10 mouse cellular contexts compared by ENCODE assay signal in genomic region chr17:75074978-75075699, GRCm38 (mm10).
DNase-seq lines count a peak whose midpoint lies in the region; ATAC-seq lines count a peak whose summit lies in the region.
"Had no signal": no experiment of that assay in that cellular context is flagged by ENCODE, and none has a peak within 500 bp of the region (broad histone marks: within the 10 kb centered on the region; RNA-seq: fewer than 3 reads in every experiment).

No protein-coding gene starts in this region.

- H3K36me3 ChIP-seq in hindbrain, embryonic 10.5 days, result no peaks in the 10 kb centered on the region
- no peaks in the 10 kb centered on the region for H3K36me3 ChIP-seq in hindbrain, embryonic 14.5 days (replicated peaks; ENCODE audit: control insufficient read depth, insufficient read depth)
- H3K36me3 ChIP-seq in intestine, embryonic 15.5 days, result no peaks in the 10 kb centered on the region
- no peaks in the 10 kb centered on the region for H3K36me3 ChIP-seq in neural tube, embryonic 11.5 days (ENCODE audit: control insufficient read depth, insufficient read depth, low read length)
- no peaks in the 10 kb centered on the region for H3K36me3 ChIP-seq in forebrain, embryonic 16.5 days (ENCODE audit: control insufficient read depth, insufficient read depth)
- H3K36me3 ChIP-seq: hindbrain, embryonic 15.5 days; neural tube, embryonic 12.5 days had no signal

- no peak overlapping the region for H3K4me3 ChIP-seq in hindbrain, embryonic 10.5 days
- no peak overlapping the region for H3K4me3 ChIP-seq in hindbrain, embryonic 14.5 days (replicated peaks; ENCODE audit: low read length)
- H3K4me3 ChIP-seq in intestine, embryonic 15.5 days (replicated peaks), result no peak overlapping the region
- no peak overlapping the region for H3K4me3 ChIP-seq in neural tube, embryonic 11.5 days (ENCODE audit: low read depth, low read length)
- H3K4me3 ChIP-seq in forebrain, embryonic 16.5 days (replicated peaks; ENCODE audit: low read length), result no peak overlapping the region
- H3K4me3 ChIP-seq: hindbrain, embryonic 15.5 days; neural tube, embryonic 12.5 days had no signal

- H3K4me1 ChIP-seq in hindbrain, embryonic 10.5 days (replicated peaks), result peaks cover 9% of the 10 kb centered on the region
- H3K4me1 ChIP-seq in hindbrain, embryonic 14.5 days (replicated peaks; ENCODE audit: control insufficient read depth, insufficient read depth, low read length), result no peaks in the 10 kb centered on the region
- H3K4me1 ChIP-seq in intestine, embryonic 15.5 days (replicated peaks), result 0 out of 2 replicates have a peak, but pooled peaks cover 16% of the 10 kb centered on the region
- H3K4me1 ChIP-seq in neural tube, embryonic 11.5 days (ENCODE audit: control insufficient read depth, insufficient read depth, low read length), result no peaks in the 10 kb centered on the region
- H3K4me1 ChIP-seq in forebrain, embryonic 16.5 days (replicated peaks; ENCODE audit: control insufficient read depth, insufficient read depth, low read length), result no peaks in the 10 kb centered on the region
- H3K4me1 ChIP-seq: hindbrain, embryonic 15.5 days; neural tube, embryonic 12.5 days had no signal

- no peak for ATAC-seq in hindbrain, embryonic 14.5 days (ENCODE audit: low FRiP score)
- no peak for ATAC-seq in intestine, embryonic 15.5 days
- ATAC-seq in neural tube, embryonic 11.5 days (ENCODE audit: insufficient read depth, low FRiP score, low TSS enrichment), result no peak
- ATAC-seq in forebrain, embryonic 16.5 days, result no peak

- no peak overlapping the region for H3K27ac ChIP-seq in hindbrain, embryonic 10.5 days
- H3K27ac ChIP-seq in hindbrain, embryonic 14.5 days, result no peak overlapping the region
- peak overlapping the region; percentile 44; the same call in 1 of the 2 replicates for H3K27ac ChIP-seq in intestine, embryonic 15.5 days
- no peak overlapping the region for H3K27ac ChIP-seq in neural tube, embryonic 11.5 days (ENCODE audit: low read depth, low read length)
- no peak overlapping the region for H3K27ac ChIP-seq in forebrain, embryonic 16.5 days (ENCODE audit: low read length)
- H3K27ac ChIP-seq: hindbrain, embryonic 15.5 days; neural tube, embryonic 12.5 days had no signal

- H3K9ac ChIP-seq in hindbrain, embryonic 14.5 days, result no peak overlapping the region
- H3K9ac ChIP-seq in intestine, embryonic 15.5 days, result no peak overlapping the region
- H3K9ac ChIP-seq in neural tube, embryonic 11.5 days (ENCODE audit: low read length), result no peak overlapping the region
- no peak overlapping the region for H3K9ac ChIP-seq in forebrain, embryonic 16.5 days (replicated peaks; ENCODE audit: low read depth, low read length)
- H3K9ac ChIP-seq: hindbrain, embryonic 15.5 days; neural tube, embryonic 12.5 days had no signal

- H3K4me2 ChIP-seq in hindbrain, embryonic 14.5 days (replicated peaks), result no peak overlapping the region
- H3K4me2 ChIP-seq in intestine, embryonic 15.5 days (replicated peaks), result peak overlapping the region; percentile 14; the same call in 1 of the 2 replicates
- no peak overlapping the region for H3K4me2 ChIP-seq in neural tube, embryonic 11.5 days (ENCODE audit: low read depth)
- no peak overlapping the region for H3K4me2 ChIP-seq in forebrain, embryonic 16.5 days (ENCODE audit: low read length)
- H3K4me2 ChIP-seq: hindbrain, embryonic 15.5 days; neural tube, embryonic 12.5 days had no signal

- 69% methylated on average over 19 of the region's 19 CpGs for WGBS in hindbrain, embryonic 10.5 days
- WGBS in hindbrain, embryonic 14.5 days, result 70% methylated on average over 19 of the region's 19 CpGs
- WGBS in intestine, embryonic 15.5 days, result 62% methylated on average over 19 of the region's 19 CpGs
- WGBS in neural tube, embryonic 11.5 days, result 75% methylated on average over 19 of the region's 19 CpGs
- WGBS in forebrain, embryonic 16.5 days, result 73% methylated on average over 19 of the region's 19 CpGs

- 0 out of 2 replicates have a peak, but pooled peaks cover 2% of the 10 kb centered on the region for H3K9me3 ChIP-seq in hindbrain, embryonic 10.5 days
- H3K9me3 ChIP-seq in hindbrain, embryonic 14.5 days (ENCODE audit: control insufficient read depth, low read length), result no peaks in the 10 kb centered on the region
- no peaks in the 10 kb centered on the region; the same call in 1 of the 2 replicates for H3K9me3 ChIP-seq in intestine, embryonic 15.5 days
- no peaks in the 10 kb centered on the region for H3K9me3 ChIP-seq in neural tube, embryonic 11.5 days (ENCODE audit: control insufficient read depth, low read length)
- H3K9me3 ChIP-seq in forebrain, embryonic 16.5 days (ENCODE audit: control insufficient read depth, low read length), result no peaks in the 10 kb centered on the region
- H3K9me3 ChIP-seq: hindbrain, embryonic 15.5 days; neural tube, embryonic 12.5 days had no signal

- peaks cover 64% of the 10 kb centered on the region for H3K27me3 ChIP-seq in hindbrain, embryonic 10.5 days (ENCODE audit: insufficient read depth, poor library complexity, severe bottlenecking)
- no peaks in the 10 kb centered on the region for H3K27me3 ChIP-seq in hindbrain, embryonic 14.5 days (ENCODE audit: control insufficient read depth, insufficient read depth, low read length)
- no peaks in the 10 kb centered on the region for H3K27me3 ChIP-seq in intestine, embryonic 15.5 days (replicated peaks)
- no peaks in the 10 kb centered on the region for H3K27me3 ChIP-seq in neural tube, embryonic 11.5 days (ENCODE audit: control insufficient read depth, insufficient read depth, low read length)
- no peaks in the 10 kb centered on the region for H3K27me3 ChIP-seq in forebrain, embryonic 16.5 days (replicated peaks; ENCODE audit: control insufficient read depth, insufficient read depth, low read length)
- H3K27me3 ChIP-seq: neural tube, embryonic 12.5 days had no signal

- DNase-seq in hindbrain, embryonic 10.5 days (ENCODE audit: low spot score), result peak; percentile 40
- DNase-seq in hindbrain, embryonic 14.5 days (ENCODE audit: low spot score), result no peak
- peak; percentile 38 for DNase-seq in thymus, postnatal 4 days
- DNase-seq in thymus, postnatal 10 days (ENCODE audit: low spot score in 2 of 2), result no peak
- peak; percentile 21 for DNase-seq in neural tube, embryonic 11.5 days (ENCODE audit: low spot score)
- no peak for DNase-seq in frontal cortex, postnatal 25 days (ENCODE audit: low spot score in 2 of 2)

Comparison
In these comparisons a context has a peak if more than half of its experiments do, and no peak if none do; other contexts are left out.
1. DNase-seq: peak in hindbrain, embryonic 10.5 days (single experiment), thymus, postnatal 4 days (single experiment) and neural tube, embryonic 11.5 days (single experiment); none in hindbrain, embryonic 14.5 days (single experiment), thymus, postnatal 10 days (0 of 2) and frontal cortex, postnatal 25 days (0 of 2).